Mouse (Mus musculus): ENCODE results near the gene Obox8. TPM values are rescaled to one million over a fixed set of nuclear protein-coding genes. Genes with fewer than 3 reads are reported as not detected.

Gene Obox8
- polyA plus RNA-seq (2015; fragmentation: Nextera tagmentation; extraction: Ambion mirVana): not detected in 2 replicates

GRCm38 (mm10) chr7:14333457-14333856, at the start of gene Obox8:
TSS of gene Obox8 (minus strand) at chr7:14333557.

Other genes with a start within 250 kb of the Obox8 start
- gene Sult2a3, start 210.5 kb downstream of the Obox8 start, polyA plus RNA-seq (2015; fragmentation: Nextera tagmentation; extraction: Ambion mirVana): not detected in 2 replicates
- not detected in 2 replicates for gene Sult2a6, start 78.7 kb downstream of the Obox8 start, polyA plus RNA-seq (2015; fragmentation: Nextera tagmentation; extraction: Ambion mirVana)
- not detected in 2 replicates for gene Sult2a8, start 113.2 kb upstream of the Obox8 start, polyA plus RNA-seq (2015; fragmentation: Nextera tagmentation; extraction: Ambion mirVana)
- gene Sult2a7, start 160.7 kb upstream of the Obox8 start, polyA plus RNA-seq (2015; fragmentation: Nextera tagmentation; extraction: Ambion mirVana): not detected in 2 replicates
- not detected in 2 replicates for gene Vmn1r90, start 229.9 kb upstream of the Obox8 start, polyA plus RNA-seq (2015; fragmentation: Nextera tagmentation; extraction: Ambion mirVana)